In genomic region chr13:10066829-10067618, GRCm38 (mm10) we compare ENCODE assay signal across 26 mouse cellular contexts.
A peak's percentile ranks its signal among the peaks of the same experiment; 100 is the strongest.
DNase-seq lines count a peak whose midpoint lies in the region; ATAC-seq and TF ChIP-seq lines count a peak whose summit lies in the region.
"Had no signal": no experiment of that assay in that cellular context is flagged by ENCODE, and none has a peak within 500 bp of the region (broad histone marks: within the 10 kb centered on the region; RNA-seq: fewer than 3 reads in every experiment).

No protein-coding gene starts in this region.

- no peaks in the 10 kb centered on the region for H3K27me3 ChIP-seq in lung, embryonic 15.5 days
- no peaks in the 10 kb centered on the region for H3K27me3 ChIP-seq in liver, embryonic 11.5 days (replicated peaks; ENCODE audit: control insufficient read depth, insufficient read depth, low read length)
- H3K27me3 ChIP-seq: embryonic facial prominence, embryonic 15.5 days; hindbrain, embryonic 15.5 days; neural tube, embryonic 13.5 days had no signal

- no peak for TF ChIP-seq CTCF in lung, adult 2 months (IDR thresholded peaks at IDR 0.05; ENCODE audit: insufficient read depth, low read length)
- TF ChIP-seq CTCF in left cerebral cortex, adult 2 months (IDR thresholded peaks at IDR 0.05), result no peak

- peak; percentile 47; the same call in 1 of the 2 replicates for ATAC-seq in lung, embryonic 15.5 days (ENCODE audit: borderline replicate concordance, extremely low read depth, low FRiP score, low TSS enrichment)
- peak; percentile 14 for ATAC-seq in CD4-positive, CD25-positive, alpha-beta regulatory T cell, adult 4 months
- ATAC-seq in megakaryocyte progenitor cell, adult 5-6 weeks (replicated peaks; ENCODE audit: poor library complexity), result peak; percentile 53
- no peak for ATAC-seq in liver, embryonic 11.5 days (replicated peaks; ENCODE audit: low FRiP score)
- ATAC-seq: forebrain, embryonic 16.5 days; liver, postnatal 0 days had no signal

- WGBS in lung, embryonic 15.5 days, result 29% methylated on average over 12 of the region's 12 CpGs
- 57% methylated on average over 12 of the region's 12 CpGs for WGBS in lung, adult 2 months
- WGBS in liver, embryonic 11.5 days, result 62% methylated on average over 12 of the region's 12 CpGs

- no peak for TF ChIP-seq POLR2A in lung, adult 2 months (IDR thresholded peaks at IDR 0.05; ENCODE audit: borderline replicate concordance, extremely low read depth, low read depth, low read length)

- H3K9me3 ChIP-seq in lung, embryonic 15.5 days, result no peaks in the 10 kb centered on the region
- no peaks in the 10 kb centered on the region for H3K9me3 ChIP-seq in liver, embryonic 11.5 days (ENCODE audit: control insufficient read depth, low read length)
- H3K9me3 ChIP-seq: embryonic facial prominence, embryonic 15.5 days; hindbrain, embryonic 15.5 days; midbrain, embryonic 10.5 days; neural tube, embryonic 13.5 days had no signal

- H3K9ac ChIP-seq in lung, embryonic 15.5 days, result no peak overlapping the region
- no peak overlapping the region for H3K9ac ChIP-seq in liver, embryonic 11.5 days (ENCODE audit: low read depth, low read length)
- H3K9ac ChIP-seq: embryonic facial prominence, embryonic 15.5 days; hindbrain, embryonic 15.5 days; liver, postnatal 0 days; neural tube, embryonic 13.5 days had no signal

- intact Hi-C loops in left cerebral cortex, adult 2 months (cut with DNase I), result no loop called here

- no peak for DNase-seq in lung, adult 2 months
- peak; percentile 45 for DNase-seq in induced T-regulatory cell, adult 2 months (ENCODE audit: low read depth)
- DNase-seq in left cerebral cortex, adult 2 months (ENCODE audit: extremely low spot score in 1 of 2, low spot score in 2 of 2), result no peak
- no peak for DNase-seq in liver, embryonic 11.5 days (ENCODE audit: low spot score)
- DNase-seq in layer of hippocampus, adult 18-20 months (ENCODE audit: low spot score in 2 of 2), result no peak
- DNase-seq: adrenal gland, postnatal 10 days; B cell, adult 2 months; cerebellum, adult 11-12 months; cerebellum, postnatal 14 days; embryo, embryonic 11 days; heart, postnatal 14 days; kidney, adult 11 months; kidney, postnatal 10 days; left cerebral cortex, postnatal 4 days; liver; liver, postnatal 0 days had no signal

- peaks cover 14% of the 10 kb centered on the region for H3K4me1 ChIP-seq in lung, embryonic 15.5 days
- H3K4me1 ChIP-seq in lung, adult 2 months (ENCODE audit: control insufficient read depth, insufficient read depth, low read length), result peaks cover 11% of the 10 kb centered on the region
- no peaks in the 10 kb centered on the region for H3K4me1 ChIP-seq in liver, embryonic 11.5 days (replicated peaks; ENCODE audit: control insufficient read depth, insufficient read depth, low read length)
- H3K4me1 ChIP-seq: embryonic facial prominence, embryonic 15.5 days; hindbrain, embryonic 15.5 days; midbrain, embryonic 10.5 days; neural tube, embryonic 13.5 days had no signal

- H3K4me3 ChIP-seq in lung, embryonic 15.5 days, result no peak overlapping the region
- H3K4me3 ChIP-seq in lung, adult 2 months (replicated peaks; ENCODE audit: extremely low read depth, low read depth, low read length), result no peak overlapping the region
- no peak overlapping the region for H3K4me3 ChIP-seq in left cerebral cortex, adult 2 months
- no peak overlapping the region for H3K4me3 ChIP-seq in liver, embryonic 11.5 days (ENCODE audit: low read depth, low read length)
- H3K4me3 ChIP-seq: embryonic facial prominence, embryonic 15.5 days; hindbrain, embryonic 15.5 days; layer of hippocampus, adult 2 months; midbrain, embryonic 10.5 days; neural tube, embryonic 13.5 days had no signal

- no peak overlapping the region for H3K4me2 ChIP-seq in lung, embryonic 15.5 days
- no peak overlapping the region for H3K4me2 ChIP-seq in liver, embryonic 11.5 days
- H3K4me2 ChIP-seq: embryonic facial prominence, embryonic 15.5 days; heart, embryonic 11.5 days; hindbrain, embryonic 15.5 days; neural tube, embryonic 13.5 days had no signal

- H3K36me3 ChIP-seq in lung, embryonic 15.5 days, result no peaks in the 10 kb centered on the region
- H3K36me3 ChIP-seq in liver, embryonic 11.5 days (ENCODE audit: control insufficient read depth, insufficient read depth, low read length), result no peaks in the 10 kb centered on the region
- H3K36me3 ChIP-seq: embryonic facial prominence, embryonic 15.5 days; hindbrain, embryonic 15.5 days; midbrain, embryonic 10.5 days; neural tube, embryonic 13.5 days had no signal

- peak overlapping the region; percentile 49 for H3K27ac ChIP-seq in lung, embryonic 15.5 days
- no peak overlapping the region for H3K27ac ChIP-seq in left cerebral cortex, adult 2 months
- H3K27ac ChIP-seq in liver, embryonic 11.5 days (ENCODE audit: low read depth, low read length), result no peak overlapping the region
- H3K27ac ChIP-seq: embryonic facial prominence, embryonic 15.5 days; hindbrain, embryonic 15.5 days; layer of hippocampus, adult 2 months; midbrain, embryonic 10.5 days; neural tube, embryonic 13.5 days had no signal
